Mouse (Mus musculus) spleen, postnatal 36 days (tissue): Measurements from ENCODE around the gene Ak1.
A peak's percentile ranks its signal among the peaks of the same experiment; 100 is the strongest.

Experiments
- DNase-seq, 2 experiments: peaks; one replicate each; pipeline ENCODE4 v3.0.0; 2022; ENCODE audit warnings: low spot score in 2 of 2, mixed read lengths in 1 of 2

The Ak1 gene

GRCm38 (mm10) chr2:32627266-32628043, 5.9 kb downstream of the Ak1 start:
- no peak for DNase-seq

- no peak for DNase-seq
Observed at GRCm38 (mm10) chr2:32628044-32628550, 6.5 kb downstream of the Ak1 start.

GRCm38 (mm10) chr2:32628729-32629128, 7.2 kb downstream of the Ak1 start:
- no peak for DNase-seq

- DNase-seq = no peak
Observed at GRCm38 (mm10) chr2:32629276-32629976, 7.9 kb downstream of the Ak1 start.

GRCm38 (mm10) chr2:32630036-32630435, 8.5 kb downstream of the Ak1 start:
- no peak for DNase-seq

GRCm38 (mm10) chr2:32631046-32631445, 9.5 kb downstream of the Ak1 start:
- no peak for DNase-seq

- peak; percentile 72 to 74 for DNase-seq
Observed at GRCm38 (mm10) chr2:32631737-32632394, 10.3 kb downstream of the Ak1 start.

GRCm38 (mm10) chr2:32633660-32634059, 12.1 kb downstream of the Ak1 start:
- no peak for DNase-seq

- no peak for DNase-seq
Observed at GRCm38 (mm10) chr2:32634277-32635105, 12.9 kb downstream of the Ak1 start.

GRCm38 (mm10) chr2:32636617-32637016, 15.1 kb downstream of the Ak1 start:
- DNase-seq = no peak

- peak; percentile 82 to 85 for DNase-seq
Observed at GRCm38 (mm10) chr2:32637778-32638281, 16.3 kb downstream of the Ak1 start.

GRCm38 (mm10) chr2:32639632-32640031, 18.1 kb downstream of the Ak1 start:
- no peak for DNase-seq

- no peak for DNase-seq
Observed at GRCm38 (mm10) chr2:32640550-32641051, 19.0 kb downstream of the Ak1 start.

- DNase-seq = no peak
Observed at GRCm38 (mm10) chr2:32641810-32642209, 20.3 kb downstream of the Ak1 start.

GRCm38 (mm10) chr2:32642813-32643212, 21.3 kb downstream of the Ak1 start:
- no peak for DNase-seq

- no peak for DNase-seq
Observed at GRCm38 (mm10) chr2:32644083-32644482, 22.5 kb downstream of the Ak1 start.

GRCm38 (mm10) chr2:32644799-32645475, 23.4 kb downstream of the Ak1 start:
- DNase-seq = no peak

- no peak for DNase-seq
Observed at GRCm38 (mm10) chr2:32645647-32646046, 24.1 kb downstream of the Ak1 start.

GRCm38 (mm10) chr2:32646379-32647056, 25.0 kb downstream of the Ak1 start, which contains the start of gene Eng:
Eng (plus strand) TSS chr2:32646595.
- peak; percentile 36 to 49 for DNase-seq

- DNase-seq = no peak
Observed at GRCm38 (mm10) chr2:32647366-32647765, 25.8 kb downstream of the Ak1 start.
